Mouse (Mus musculus): ENCODE results near the gene Grin3b. TPM values are rescaled to one million over a fixed set of nuclear protein-coding genes. Genes with fewer than 3 reads are reported as not detected.

Grin3b gene
- total RNA-seq (2022), result under 1 TPM in 2 of 4 experiments, not detected in 2; 0.19 to 0.20 TPM

GRCm38 (mm10) chr10:79970415-79971182, at the start of gene Grin3b:
Gene Grin3b, plus strand, starts transcription at chr10:79970715.
- no peak for DNase-seq (ENCODE audit: low spot score in 2 of 2)

GRCm38 (mm10) chr10:79920958-79921535, 49.5 kb upstream of the Grin3b start, which contains the start of gene R3hdm4:
Gene R3hdm4, minus strand, starts transcription at chr10:79921208.
- no peak for DNase-seq (ENCODE audit: low spot score in 2 of 2)

- DNase-seq (ENCODE audit: low spot score in 2 of 2), result no peak
Measured at GRCm38 (mm10) chr10:79921572-79921971, 48.9 kb upstream of the Grin3b start.

GRCm38 (mm10) chr10:79924998-79925784, 45.3 kb upstream of the Grin3b start:
- DNase-seq (ENCODE audit: low spot score in 2 of 2), result peak; percentile 88 to 98

- DNase-seq (ENCODE audit: low spot score in 2 of 2), result no peak
Measured at GRCm38 (mm10) chr10:79925785-79926490, 44.6 kb upstream of the Grin3b start.

GRCm38 (mm10) chr10:79926491-79927323, 43.8 kb upstream of the Grin3b start, which contains the start of gene Arid3a:
Gene Arid3a, plus strand, starts transcription at chr10:79927043.
- DNase-seq (ENCODE audit: low spot score in 2 of 2), result peak; percentile 77 to 80

- no peak for DNase-seq (ENCODE audit: low spot score in 2 of 2)
Measured at GRCm38 (mm10) chr10:79927324-79928029, 43.0 kb upstream of the Grin3b start.

- DNase-seq (ENCODE audit: low spot score in 2 of 2), result no peak
Measured at GRCm38 (mm10) chr10:79928030-79928694, 42.4 kb upstream of the Grin3b start.

- DNase-seq (ENCODE audit: low spot score in 2 of 2), result no peak
Measured at GRCm38 (mm10) chr10:79928907-79929701, 41.4 kb upstream of the Grin3b start.

GRCm38 (mm10) chr10:79929967-79930825, 40.3 kb upstream of the Grin3b start:
- no peak for DNase-seq (ENCODE audit: low spot score in 2 of 2)

GRCm38 (mm10) chr10:79930826-79931186, 39.7 kb upstream of the Grin3b start:
- no peak for DNase-seq (ENCODE audit: low spot score in 2 of 2)

GRCm38 (mm10) chr10:79931797-79932196, 38.7 kb upstream of the Grin3b start:
- DNase-seq (ENCODE audit: low spot score in 2 of 2), result no peak

GRCm38 (mm10) chr10:79932736-79933135, 37.8 kb upstream of the Grin3b start:
- no peak for DNase-seq (ENCODE audit: low spot score in 2 of 2)

GRCm38 (mm10) chr10:79933145-79933679, 37.3 kb upstream of the Grin3b start:
- no peak for DNase-seq (ENCODE audit: low spot score in 2 of 2)

GRCm38 (mm10) chr10:79933861-79934260, 36.7 kb upstream of the Grin3b start:
- DNase-seq (ENCODE audit: low spot score in 2 of 2), result no peak

GRCm38 (mm10) chr10:79934272-79934721, 36.2 kb upstream of the Grin3b start:
- DNase-seq (ENCODE audit: low spot score in 2 of 2), result peak; percentile 65 to 66
